11 mouse cellular contexts compared by ENCODE assay signal in the genomic region with DNA sequence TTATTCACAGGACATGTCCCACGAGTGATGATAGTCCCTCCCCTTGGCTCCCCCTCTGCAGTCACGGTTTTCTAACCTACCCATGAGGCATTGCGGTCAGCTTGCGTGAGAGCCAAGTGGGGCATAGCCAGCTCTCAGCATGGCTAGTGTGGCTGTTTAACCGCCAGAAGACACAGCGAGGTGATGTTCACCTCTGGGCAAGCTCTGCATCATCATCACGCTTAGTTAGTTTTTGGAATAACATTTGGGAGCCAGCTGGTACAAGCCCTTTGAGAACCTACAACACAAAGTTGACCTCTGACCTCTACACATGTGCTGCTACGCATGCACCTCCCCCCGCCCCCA. TPM values are rescaled to one million over a fixed set of nuclear protein-coding genes. Genes with fewer than 3 reads are reported as not detected.
A peak's percentile ranks its signal among the peaks of the same experiment; 100 is the strongest.
DNase-seq lines count a peak whose midpoint lies in the region; ATAC-seq and TF ChIP-seq lines count a peak whose summit lies in the region.
"Had no signal": no experiment of that assay in that cellular context is flagged by ENCODE, and none has a peak within 500 bp of the region (broad histone marks: within the 10 kb centered on the region; RNA-seq: fewer than 3 reads in every experiment).

No protein-coding gene starts in this region.

- no peak for TF ChIP-seq CTCF in forebrain, postnatal 0 days (IDR thresholded peaks at IDR 0.05; ENCODE audit: low read depth)
- TF ChIP-seq CTCF in brain, embryonic 14.5 days (IDR thresholded peaks at IDR 0.05; ENCODE audit: borderline replicate concordance, extremely low read depth, insufficient read depth, insufficient read length), result no peak

- H3K27me3 ChIP-seq in forebrain, postnatal 0 days (ENCODE audit: insufficient read depth, low read length), result no peaks in the 10 kb centered on the region
- no peaks in the 10 kb centered on the region for H3K27me3 ChIP-seq in forebrain, embryonic 16.5 days (replicated peaks; ENCODE audit: control insufficient read depth, insufficient read depth, low read length)
- H3K27me3 ChIP-seq in kidney, embryonic 15.5 days, result no peaks in the 10 kb centered on the region
- no peaks in the 10 kb centered on the region for H3K27me3 ChIP-seq in forebrain, embryonic 14.5 days (replicated peaks; ENCODE audit: control insufficient read depth, insufficient read depth, low read length)

- no peak overlapping the region for H3K4me2 ChIP-seq in forebrain, postnatal 0 days (ENCODE audit: low read depth)
- H3K4me2 ChIP-seq in forebrain, embryonic 16.5 days (ENCODE audit: low read length), result no peak overlapping the region
- no peak overlapping the region for H3K4me2 ChIP-seq in kidney, embryonic 15.5 days
- no peak overlapping the region for H3K4me2 ChIP-seq in forebrain, embryonic 14.5 days (ENCODE audit: low read length)

- no peak for DNase-seq in forebrain, postnatal 0 days
- peak; percentile 69 to 79 for DNase-seq in kidney, adult 8-10 months
- peak; percentile 18 for DNase-seq in brain, embryonic 14.5 days (ENCODE audit: low read depth)
- peak; percentile 66 to 85 for DNase-seq in kidney, postnatal 25 days
- no peak for DNase-seq in forebrain, embryonic 14.5 days (ENCODE audit: low spot score)
- DNase-seq: liver, postnatal 0 days; lung, postnatal 4 days; right cerebral cortex, postnatal 14 days had no signal

- no peaks in the 10 kb centered on the region for H3K36me3 ChIP-seq in forebrain, postnatal 0 days (ENCODE audit: insufficient read depth)
- no peaks in the 10 kb centered on the region for H3K36me3 ChIP-seq in forebrain, embryonic 16.5 days (ENCODE audit: control insufficient read depth, insufficient read depth)
- no peaks in the 10 kb centered on the region for H3K36me3 ChIP-seq in kidney, embryonic 15.5 days
- no peaks in the 10 kb centered on the region for H3K36me3 ChIP-seq in forebrain, embryonic 14.5 days (ENCODE audit: control insufficient read depth, insufficient read depth, low read length)

- WGBS in forebrain, postnatal 0 days, result 82% methylated on average over 9 of the region's 9 CpGs
- WGBS in forebrain, embryonic 16.5 days, result 81% methylated on average over 9 of the region's 9 CpGs
- 85% methylated on average over 9 of the region's 9 CpGs for WGBS in kidney, embryonic 15.5 days
- 82% methylated on average over 9 of the region's 9 CpGs for WGBS in forebrain, embryonic 14.5 days

- H3K4me3 ChIP-seq in forebrain, postnatal 0 days (ENCODE audit: low read depth, low read length), result no peak overlapping the region
- no peak overlapping the region for H3K4me3 ChIP-seq in forebrain, embryonic 16.5 days (replicated peaks; ENCODE audit: low read length)
- no peak overlapping the region for H3K4me3 ChIP-seq in kidney, embryonic 15.5 days (replicated peaks)
- no peak overlapping the region for H3K4me3 ChIP-seq in forebrain, embryonic 14.5 days (ENCODE audit: low read depth, low read length)
- H3K4me3 ChIP-seq: erythroblast, embryonic 14.5 days had no signal

- no peak overlapping the region for H3K27ac ChIP-seq in forebrain, postnatal 0 days (ENCODE audit: low read depth, low read length)
- H3K27ac ChIP-seq in forebrain, embryonic 16.5 days (ENCODE audit: low read length), result no peak overlapping the region
- H3K27ac ChIP-seq in kidney, embryonic 15.5 days, result no peak overlapping the region
- no peak overlapping the region for H3K27ac ChIP-seq in forebrain, embryonic 14.5 days (ENCODE audit: low read depth, low read length)

- no peak overlapping the region for H3K9ac ChIP-seq in forebrain, postnatal 0 days
- H3K9ac ChIP-seq in forebrain, embryonic 16.5 days (replicated peaks; ENCODE audit: low read depth, low read length), result no peak overlapping the region
- H3K9ac ChIP-seq in kidney, embryonic 15.5 days, result no peak overlapping the region
- H3K9ac ChIP-seq in forebrain, embryonic 14.5 days (ENCODE audit: low read length), result no peak overlapping the region
- H3K9ac ChIP-seq: liver, postnatal 0 days had no signal

- no peaks in the 10 kb centered on the region for H3K4me1 ChIP-seq in forebrain, postnatal 0 days (ENCODE audit: insufficient read depth)
- H3K4me1 ChIP-seq in forebrain, embryonic 16.5 days (replicated peaks; ENCODE audit: control insufficient read depth, insufficient read depth, low read length), result no peaks in the 10 kb centered on the region
- H3K4me1 ChIP-seq in kidney, embryonic 15.5 days, result 0 out of 2 replicates have a peak, but pooled peaks cover 5% of the 10 kb centered on the region
- H3K4me1 ChIP-seq in forebrain, embryonic 14.5 days (ENCODE audit: control insufficient read depth, insufficient read depth, low read length), result no peaks in the 10 kb centered on the region

- H3K9me3 ChIP-seq in forebrain, postnatal 0 days (ENCODE audit: low read length), result no peaks in the 10 kb centered on the region
- no peaks in the 10 kb centered on the region for H3K9me3 ChIP-seq in forebrain, embryonic 16.5 days (ENCODE audit: control insufficient read depth, low read length)
- no peaks in the 10 kb centered on the region for H3K9me3 ChIP-seq in kidney, embryonic 15.5 days (replicated peaks)
- no peaks in the 10 kb centered on the region for H3K9me3 ChIP-seq in forebrain, embryonic 14.5 days (replicated peaks; ENCODE audit: control insufficient read depth, low read length)

- no peak for TF ChIP-seq POLR2A in brain, embryonic 14.5 days (IDR thresholded peaks at IDR 0.05; ENCODE audit: borderline replicate concordance, extremely low read depth, insufficient read depth, insufficient read length, poor library complexity, severe bottlenecking)

- ATAC-seq in forebrain, postnatal 0 days, result peak; percentile 25; the same call in 1 of the 2 replicates
- ATAC-seq in forebrain, embryonic 16.5 days, result no peak
- no peak for ATAC-seq in kidney, embryonic 15.5 days (replicated peaks; ENCODE audit: low FRiP score)
- no peak for ATAC-seq in forebrain, embryonic 14.5 days
- ATAC-seq: liver, postnatal 0 days had no signal

RNA-seq across cellular contexts. Expression of gene Bach1, which starts 28.0 kb away (rescaled TPM):
- total RNA-seq in forebrain, postnatal 0 days (2014; rRNA removed), result 49.8 and 50.0 TPM in 2 replicates
- 11.4 and 13.0 TPM in 2 replicates for polyA plus RNA-seq in forebrain, postnatal 0 days (2015; fragmentation: Nextera tagmentation; extraction: Ambion mirVana)
- 21.4 TPM in 2 replicates for polyA plus RNA-seq in forebrain, embryonic 16.5 days (2015; fragmentation: Nextera tagmentation; extraction: Ambion mirVana)
- polyA plus RNA-seq in kidney, embryonic 15.5 days (2015; fragmentation: Nextera tagmentation; extraction: Ambion mirVana), result 11.0 and 13.6 TPM in 2 replicates
- polyA plus RNA-seq in brain, embryonic 14.5 days (2012; rRNA removed), result 21.0 and 31.1 TPM in 2 replicates
- polyA plus RNA-seq in forebrain, embryonic 14.5 days (2014; fragmentation: Nextera tagmentation; extraction: Ambion mirVana), result 17.2 and 25.0 TPM in 2 replicates

Comparison
In these comparisons a context has a peak if more than half of its experiments do, and no peak if none do; other contexts are left out.
1. DNase-seq: peak in kidney, adult 8-10 months (2 of 2), brain, embryonic 14.5 days (single experiment) and kidney, postnatal 25 days (2 of 2); none in forebrain, postnatal 0 days (single experiment) and forebrain, embryonic 14.5 days (single experiment).